Mouse (Mus musculus) ES-E14 (cell line): ENCODE data around the gene Tgm5. TPM values are rescaled to one million over a fixed set of nuclear protein-coding genes. Genes with fewer than 3 reads are reported as not detected.

ENCODE experiments used
- DNase-seq: peaks from one replicate; pipeline ENCODE4 v3.0.0-alpha.2; 2013; ENCODE audit warnings: low read depth, low spot score
- H3K27ac ChIP-seq: 2 replicates; pipeline ENCODE4 v1.5.1; 2012; ENCODE audit warnings: low read depth, mild to moderate bottlenecking, low read length, moderate library complexity, mixed read lengths; ENCODE audit not compliant: poor library complexity, insufficient read depth, severe bottlenecking
- H3K36me3 ChIP-seq: 2 replicates; pipeline ENCODE4 v1.6.1; 2012; ENCODE audit warnings: mild to moderate bottlenecking, low read length, moderate library complexity, mixed read lengths; ENCODE audit not compliant: control insufficient read depth, poor library complexity, insufficient read depth, severe bottlenecking
- H3K4me1 ChIP-seq, 2 experiments: fragments of 150-350 bp in 1 of 2; sonication (generic) in 1 of 2; 2 replicates each; pipeline ENCODE4 v1.6.1; 2012; ENCODE audit warnings: low read length in 2 of 2, mild to moderate bottlenecking in 1 of 2, mixed read lengths in 1 of 2; ENCODE audit not compliant: control insufficient read depth in 2 of 2, insufficient read depth in 2 of 2, poor library complexity in 1 of 2
- H3K4me3 ChIP-seq, 2 experiments: fragments of 150-350 bp in 1 of 2; sonication (generic) in 1 of 2; 2 replicates each; pipeline ENCODE4 v1.5.1; 2012; ENCODE audit warnings: low read length in 2 of 2, low read depth in 1 of 2, mild to moderate bottlenecking in 1 of 2, mixed read lengths in 1 of 2; ENCODE audit not compliant: insufficient read depth in 1 of 2, poor library complexity in 1 of 2, severe bottlenecking in 1 of 2
- H3K9ac ChIP-seq: 2 replicates; pipeline ENCODE4 v1.6.1; 2012; ENCODE audit warnings: low read depth, mild to moderate bottlenecking, low read length, mixed read lengths; ENCODE audit not compliant: poor library complexity, insufficient read depth, severe bottlenecking
- H3K9me3 ChIP-seq: fragments of 150-350 bp; sonication (generic); 2 replicates; pipeline ENCODE4 v1.6.1; 2012; ENCODE audit warnings: low read depth, mild to moderate bottlenecking, low read length; ENCODE audit not compliant: control insufficient read depth, insufficient read depth
- CHD2 ChIP-seq: IDR thresholded peaks from 2 replicates; pipeline ENCODE4 v1.6.1; 2014; ENCODE audit warnings: mild to moderate bottlenecking, low read depth, low read length, inconsistent platforms
- HCFC1 ChIP-seq: IDR thresholded peaks from 2 replicates; pipeline ENCODE4 v1.6.1; 2012; ENCODE audit warnings: low read length, inconsistent platforms, borderline replicate concordance; ENCODE audit not compliant: insufficient read depth
- MAFK ChIP-seq: IDR thresholded peaks from 2 replicates; pipeline ENCODE4 v1.6.1; 2014; ENCODE audit warnings: mild to moderate bottlenecking, low read depth, low read length, inconsistent platforms; ENCODE audit not compliant: insufficient read depth
- ZC3H11A ChIP-seq: IDR thresholded peaks from 2 replicates; pipeline ENCODE4 v1.6.1; 2012; ENCODE audit warnings: low read depth, mild to moderate bottlenecking, inconsistent platforms, low read length, borderline replicate concordance
- ZNF384 ChIP-seq: IDR thresholded peaks from 2 replicates; pipeline ENCODE4 v1.6.1; 2012; ENCODE audit warnings: low read depth, low read length, inconsistent platforms
- in situ Hi-C, 2 experiments: fragments of 600-800 bp; cut with MboI; formaldehyde crosslinking; loops; one replicate each; pipeline ENCODE4 v1.15.1; 2025; ENCODE audit warnings: low sequenced_read_pairs in 2 of 2, inconsistent platforms in 1 of 2; ENCODE audit not compliant: unreplicated experiment in 2 of 2
- total RNA-seq: library from RNA; depleted of rRNA; stranded (reverse); fragments of 300-350 nt; gene quantifications from 2 replicates; pipeline ENCODE4 v1.2.3, GENCODE M21; 2012

The Tgm5 gene
- total RNA-seq, 1 experiment: not detected

GRCm38 (mm10) chr2:121069506-121069905, 16.1 kb downstream of the Tgm5 start:
- H3K36me3 ChIP-seq: no peaks in the 10 kb centered on the region
- H3K9ac ChIP-seq: no peak overlapping the region
- in situ Hi-C loops: no loop called here
- no peak overlapping the region for H3K27ac ChIP-seq
- TF ChIP-seq HCFC1 (no peak), MAFK (no peak), ZC3H11A (no peak), CHD2 (no peak), ZNF384 (no peak)
- H3K4me1 ChIP-seq: no peaks in the 10 kb centered on the region; a peak in 1 of 4 replicates
- H3K4me3 ChIP-seq: no peak overlapping the region
- no peaks in the 10 kb centered on the region for H3K9me3 ChIP-seq
- DNase-seq: no peak

GRCm38 (mm10) chr2:121067116-121067515, 18.5 kb downstream of the Tgm5 start:
- no peak overlapping the region for H3K27ac ChIP-seq
- TF ChIP-seq MAFK: no peak
- no peak for TF ChIP-seq ZC3H11A
- no peak for TF ChIP-seq CHD2
- TF ChIP-seq ZNF384: no peak
- TF ChIP-seq HCFC1: no peak

GRCm38 (mm10) chr2:121061315-121061714, 24.3 kb downstream of the Tgm5 start:
- TF ChIP-seq CHD2: no peak
- no peak for TF ChIP-seq ZC3H11A
- no peak for TF ChIP-seq HCFC1
- no peak for TF ChIP-seq MAFK
- no peak for TF ChIP-seq ZNF384
- H3K9ac ChIP-seq: no peak overlapping the region
- in situ Hi-C loops: no loop called here
- no peak overlapping the region for H3K27ac ChIP-seq
- no peaks in the 10 kb centered on the region for H3K4me1 ChIP-seq
- H3K4me3 ChIP-seq: no peak overlapping the region
- no peak for DNase-seq
- H3K36me3 ChIP-seq: no peaks in the 10 kb centered on the region
- no peaks in the 10 kb centered on the region for H3K9me3 ChIP-seq

More at GRCm38 (mm10) chr2:121067116-121067515, 18.5 kb downstream of the Tgm5 start:
- H3K4me1 ChIP-seq: no peaks in the 10 kb centered on the region
- no peak overlapping the region for H3K4me3 ChIP-seq
- H3K36me3 ChIP-seq: no peaks in the 10 kb centered on the region
- DNase-seq: no peak
- H3K9ac ChIP-seq: no peak overlapping the region
- no peaks in the 10 kb centered on the region for H3K9me3 ChIP-seq
- in situ Hi-C loops: no loop called here

- in situ Hi-C loops: no loop called here
- no peaks in the 10 kb centered on the region for H3K36me3 ChIP-seq
- no peaks in the 10 kb centered on the region for H3K4me1 ChIP-seq
- H3K9ac ChIP-seq: no peak overlapping the region
- no peak overlapping the region for H3K4me3 ChIP-seq
- no peak for TF ChIP-seq ZNF384
- no peak for TF ChIP-seq HCFC1
- TF ChIP-seq CHD2: no peak
- TF ChIP-seq ZC3H11A: no peak
- no peak for TF ChIP-seq MAFK
- no peaks in the 10 kb centered on the region for H3K9me3 ChIP-seq
- DNase-seq: no peak
- H3K27ac ChIP-seq: no peak overlapping the region
Measured at GRCm38 (mm10) chr2:121057997-121058396, 27.6 kb downstream of the Tgm5 start.

GRCm38 (mm10) chr2:121055915-121056314, 29.7 kb downstream of the Tgm5 start:
- no peak for DNase-seq
- no peaks in the 10 kb centered on the region for H3K36me3 ChIP-seq
- H3K9ac ChIP-seq: no peak overlapping the region
- in situ Hi-C loops: no loop called here
- no peak overlapping the region for H3K4me3 ChIP-seq
- H3K27ac ChIP-seq: no peak overlapping the region
- no peaks in the 10 kb centered on the region for H3K4me1 ChIP-seq
- no peaks in the 10 kb centered on the region for H3K9me3 ChIP-seq
- TF ChIP-seq HCFC1 (no peak), CHD2 (no peak), ZNF384 (no peak), MAFK (no peak), ZC3H11A (no peak)
